Mouse (Mus musculus) heart, adult 11 months (tissue): ENCODE results near the gene Rftn1.

Experiments used
- DNase-seq: peaks from one replicate; pipeline ENCODE4 v3.0.0; 2022

The Rftn1 gene

GRCm38 (mm10) chr17:50160904-50161805 lies 29.3 kb downstream of the Rftn1 start:
- DNase-seq: no peak

GRCm38 (mm10) chr17:50160357-50160756 lies 30.1 kb downstream of the Rftn1 start:
- DNase-seq: no peak

- DNase-seq: no peak
Observed at GRCm38 (mm10) chr17:50159816-50160215, 30.7 kb downstream of the Rftn1 start.

GRCm38 (mm10) chr17:50158565-50158964 lies 31.9 kb downstream of the Rftn1 start:
- DNase-seq: no peak

- no peak for DNase-seq
Observed at GRCm38 (mm10) chr17:50157190-50158150, 33.0 kb downstream of the Rftn1 start.

- no peak for DNase-seq
Observed at GRCm38 (mm10) chr17:50152085-50152484, 38.4 kb downstream of the Rftn1 start.

GRCm38 (mm10) chr17:50151208-50151723 lies 39.2 kb downstream of the Rftn1 start:
- DNase-seq: peak; percentile 83

GRCm38 (mm10) chr17:50150416-50151207 lies 39.9 kb downstream of the Rftn1 start:
- peak; percentile 92 for DNase-seq

- DNase-seq: peak; percentile 94
Observed at GRCm38 (mm10) chr17:50149690-50150210, 40.7 kb downstream of the Rftn1 start.

GRCm38 (mm10) chr17:50147831-50148587 lies 42.5 kb downstream of the Rftn1 start:
- peak; percentile 90 for DNase-seq

- peak; percentile 99 for DNase-seq
Observed at GRCm38 (mm10) chr17:50143354-50143753, 47.1 kb downstream of the Rftn1 start.

GRCm38 (mm10) chr17:50142553-50142952 lies 47.9 kb downstream of the Rftn1 start:
- peak; percentile 97 for DNase-seq

GRCm38 (mm10) chr17:50142151-50142550 lies 48.3 kb downstream of the Rftn1 start:
- DNase-seq: no peak

- peak; percentile 99 for DNase-seq
Observed at GRCm38 (mm10) chr17:50136060-50136459, 54.4 kb downstream of the Rftn1 start.

GRCm38 (mm10) chr17:50135466-50135865 lies 55.0 kb downstream of the Rftn1 start:
- peak; percentile 94 for DNase-seq

- DNase-seq: no peak
Observed at GRCm38 (mm10) chr17:50131698-50132097, 58.8 kb downstream of the Rftn1 start.

- peak; percentile 95 for DNase-seq
Observed at GRCm38 (mm10) chr17:50130421-50130820, 60.1 kb downstream of the Rftn1 start.

GRCm38 (mm10) chr17:50128392-50128791 lies 62.1 kb downstream of the Rftn1 start:
- DNase-seq: no peak

- peak; percentile 90 for DNase-seq
Observed at GRCm38 (mm10) chr17:50127045-50127813, 63.2 kb downstream of the Rftn1 start.

GRCm38 (mm10) chr17:50126545-50126944 lies 63.9 kb downstream of the Rftn1 start:
- DNase-seq: no peak
